Mouse (Mus musculus) E14TG2a.4 (cell line): ENCODE data around the gene Plekhj1.

ENCODE experiments used
- H3K27me3 ChIP-seq: 2 replicates; pipeline ENCODE4 v1.6.1; 2014; ENCODE audit warnings: low read length, control low read depth; ENCODE audit not compliant: insufficient read depth
- H3K36me3 ChIP-seq: 2 replicates; pipeline ENCODE4 v1.6.1; 2014; ENCODE audit warnings: low read length, control low read depth; ENCODE audit not compliant: insufficient read depth
- H3K4me1 ChIP-seq: replicated peaks from 2 replicates; pipeline ENCODE4 v1.6.1; 2014; ENCODE audit warnings: low read depth, low read length, control low read depth
- H3K4me3 ChIP-seq: replicated peaks from 2 replicates; pipeline ENCODE4 v1.5.1; 2014; ENCODE audit warnings: mild to moderate bottlenecking, low read length
- H3K9me3 ChIP-seq: 2 replicates; pipeline ENCODE4 v1.6.1; 2014; ENCODE audit warnings: low read length, control low read depth
- CTCF ChIP-seq: conservative IDR thresholded peaks from 2 replicates; pipeline ENCODE4 v1.5.1; 2014; ENCODE audit warnings: low read length
- NANOG ChIP-seq: IDR thresholded peaks from 2 replicates; pipeline ENCODE4 v1.6.1; 2014; ENCODE audit warnings: borderline replicate concordance, low read length, mixed read lengths
- POU5F1 ChIP-seq: IDR thresholded peaks from 2 replicates; pipeline ENCODE4 v1.6.1; 2014; ENCODE audit warnings: low read length, borderline replicate concordance

Gene Plekhj1

DNA sequence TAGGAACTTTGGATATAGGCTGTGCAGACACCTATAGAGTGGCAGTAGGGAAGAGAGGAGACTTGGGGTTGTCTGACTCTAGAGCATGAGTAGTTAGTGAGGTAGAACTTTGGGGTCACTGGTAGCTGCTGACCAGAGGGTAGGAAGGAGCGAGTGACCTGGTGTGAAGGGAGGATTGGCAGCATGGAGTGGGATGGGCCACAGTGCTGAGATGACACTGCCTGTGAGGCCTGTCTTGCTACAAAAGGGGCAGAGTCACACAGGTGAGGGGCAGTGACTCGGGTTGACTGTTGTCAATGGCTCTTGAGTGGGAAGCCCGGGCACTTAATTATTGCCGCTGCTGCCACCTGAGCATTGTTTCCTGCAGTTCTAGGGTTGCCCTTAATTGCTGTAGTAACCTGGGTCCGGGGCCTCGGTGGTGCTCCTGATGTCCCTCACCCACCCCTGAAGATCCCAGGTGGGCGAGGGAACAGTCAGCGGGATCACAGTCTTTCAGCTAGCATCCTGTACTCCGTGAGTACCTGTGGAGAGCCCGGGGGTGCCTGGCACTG, 29.5 kb upstream of the Plekhj1 start:
- peak overlapping the region; percentile 89 for H3K4me3 ChIP-seq
- H3K9me3 ChIP-seq = no peaks in the 10 kb centered on the region
- H3K4me1 ChIP-seq = peaks cover 64% of the 10 kb centered on the region
- H3K36me3 ChIP-seq = peaks cover 36% of the 10 kb centered on the region
- peaks cover 8% of the 10 kb centered on the region for H3K27me3 ChIP-seq
- no peak for TF ChIP-seq CTCF
- no peak for TF ChIP-seq NANOG

GRCm38 (mm10) chr10:80827063-80827869, 28.8 kb upstream of the Plekhj1 start:
- H3K36me3 ChIP-seq = peaks cover 36% of the 10 kb centered on the region
- peak overlapping the region; percentile 89 for H3K4me3 ChIP-seq
- H3K9me3 ChIP-seq = no peaks in the 10 kb centered on the region
- peaks cover 64% of the 10 kb centered on the region for H3K4me1 ChIP-seq
- H3K27me3 ChIP-seq = peaks cover 2% of the 10 kb centered on the region
- TF ChIP-seq CTCF = no peak
- TF ChIP-seq NANOG = no peak
- no peak for TF ChIP-seq POU5F1

GRCm38 (mm10) chr10:80826151-80827062, 28.0 kb upstream of the Plekhj1 start, which contains the start of gene Oaz1:
Gene Oaz1 (plus strand): TSS chr10:80826656.
- Histone ChIP-seq H3K9me3 (no peaks in the 10 kb centered on the region), H3K27me3 (no peaks in the 10 kb centered on the region), H3K4me3 (peak within 1 kb of the TSS; percentile 89), H3K36me3 (peaks cover 36% of the 10 kb centered on the region), H3K4me1 (peaks cover 58% of the 10 kb centered on the region)
- TF ChIP-seq NANOG (no peak), POU5F1 (no peak)

- peaks cover 43% of the 10 kb centered on the region for H3K4me1 ChIP-seq
- H3K9me3 ChIP-seq = no peaks in the 10 kb centered on the region
- H3K27me3 ChIP-seq = no peaks in the 10 kb centered on the region
- H3K4me3 ChIP-seq = no peak overlapping the region
- no peak for TF ChIP-seq NANOG
- no peak for TF ChIP-seq CTCF
- TF ChIP-seq POU5F1 = no peak
- H3K36me3 ChIP-seq = peaks cover 25% of the 10 kb centered on the region
These were observed 26.4 kb upstream of the Plekhj1 start for GRCm38 (mm10) chr10:80824827-80825226.

DNA sequence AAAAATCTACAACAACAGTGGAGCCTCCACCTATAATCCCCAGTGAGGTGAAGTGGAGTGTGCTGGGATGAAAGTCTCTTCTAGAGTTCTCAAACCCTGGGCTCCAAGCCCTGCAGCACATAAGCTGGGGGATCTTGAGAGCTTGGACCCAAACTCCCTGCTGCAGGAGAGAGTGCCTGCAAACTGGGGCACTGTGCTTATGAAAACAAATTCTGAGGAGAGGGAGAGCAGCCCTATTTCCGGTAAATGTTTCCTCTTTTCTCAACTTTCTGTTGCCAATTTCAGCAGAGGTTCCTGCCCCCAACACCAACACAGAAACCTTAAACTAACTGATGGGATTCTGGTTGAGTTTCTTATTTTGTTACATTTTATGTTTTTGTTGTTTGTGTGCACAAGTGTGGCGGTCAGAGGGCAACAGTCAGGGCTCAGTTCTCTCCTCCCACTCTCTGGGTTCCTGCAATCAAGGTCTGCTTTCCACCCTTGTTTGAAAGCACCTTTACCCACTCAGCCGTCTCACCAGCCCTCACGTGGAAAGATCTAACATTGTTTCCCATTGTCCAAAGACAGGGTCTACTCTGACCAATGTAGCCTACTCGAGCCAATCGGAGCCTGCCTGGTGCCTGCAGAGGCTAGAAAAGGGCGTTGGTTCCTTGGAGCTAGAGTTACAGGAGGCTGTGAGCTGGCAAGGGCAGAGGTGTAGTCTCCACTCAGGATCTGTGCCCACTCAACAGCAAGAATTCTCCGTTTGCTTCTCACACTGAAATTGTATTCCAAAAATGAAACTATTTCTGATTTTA, 25.6 kb upstream of the Plekhj1 start:
- Histone ChIP-seq H3K4me3 (peak overlapping the region; percentile 49; the same call in 1 of the 2 replicates), H3K4me1 (peaks cover 36% of the 10 kb centered on the region), H3K9me3 (no peaks in the 10 kb centered on the region), H3K27me3 (no peaks in the 10 kb centered on the region), H3K36me3 (peaks cover 18% of the 10 kb centered on the region)
- TF ChIP-seq CTCF (no peak), POU5F1 (no peak), NANOG (no peak)

GRCm38 (mm10) chr10:80823316-80823715, 24.9 kb upstream of the Plekhj1 start:
- Histone ChIP-seq H3K36me3 (peaks cover 12% of the 10 kb centered on the region), H3K4me1 (peaks cover 35% of the 10 kb centered on the region), H3K27me3 (no peaks in the 10 kb centered on the region), H3K9me3 (no peaks in the 10 kb centered on the region), H3K4me3 (no peak overlapping the region)
- TF ChIP-seq CTCF (no peak), NANOG (no peak), POU5F1 (no peak)

- H3K36me3 ChIP-seq = peaks cover 4% of the 10 kb centered on the region
- no peak overlapping the region for H3K4me3 ChIP-seq
- TF ChIP-seq NANOG (no peak), POU5F1 (no peak), CTCF (no peak)
- H3K4me1 ChIP-seq = peaks cover 27% of the 10 kb centered on the region
- no peaks in the 10 kb centered on the region for H3K27me3 ChIP-seq
- no peaks in the 10 kb centered on the region for H3K9me3 ChIP-seq
These were observed 24.1 kb upstream of the Plekhj1 start for GRCm38 (mm10) chr10:80822528-80822927.

DNA sequence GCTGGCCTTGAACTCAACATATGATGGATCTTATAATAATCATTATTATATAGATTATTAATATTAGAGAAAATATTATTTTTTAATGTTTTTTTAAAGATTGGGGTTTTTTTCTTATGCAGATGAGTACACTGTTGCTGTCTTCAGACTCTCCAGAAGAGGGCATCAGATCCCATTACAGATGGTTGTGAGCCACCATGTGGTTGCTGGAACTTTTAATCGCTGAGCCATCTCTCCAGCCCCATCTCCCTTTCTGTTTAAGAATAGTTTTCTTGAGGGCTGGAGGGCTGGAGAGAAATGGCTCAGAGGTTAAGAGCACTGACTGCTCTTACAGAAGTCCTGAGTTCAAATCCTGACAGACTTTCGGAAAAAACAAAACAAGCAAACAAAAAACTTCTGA, 23.6 kb upstream of the Plekhj1 start:
- Histone ChIP-seq H3K4me1 (peaks cover 24% of the 10 kb centered on the region), H3K36me3 (no peaks in the 10 kb centered on the region), H3K27me3 (no peaks in the 10 kb centered on the region), H3K4me3 (no peak overlapping the region), H3K9me3 (no peaks in the 10 kb centered on the region)
- TF ChIP-seq POU5F1 = no peak
- no peak for TF ChIP-seq NANOG
- TF ChIP-seq CTCF = peak; percentile 55
